Mouse (Mus musculus): Measurements from ENCODE around the gene Dppa4.

Dppa4 gene

GRCm38 (mm10) chr16:48323602-48324345, 40.2 kb downstream of the Dppa4 start:
- DNase-seq (ENCODE audit: low spot score): no peak

- DNase-seq (ENCODE audit: low spot score): no peak
Measured at GRCm38 (mm10) chr16:48326903-48327302, 43.4 kb downstream of the Dppa4 start.

- no peak for DNase-seq (ENCODE audit: low spot score)
Measured at GRCm38 (mm10) chr16:48328420-48328819, 44.9 kb downstream of the Dppa4 start.

GRCm38 (mm10) chr16:48331822-48332221, 48.3 kb downstream of the Dppa4 start:
- no peak for DNase-seq (ENCODE audit: low spot score)

- no peak for DNase-seq (ENCODE audit: low spot score)
Measured at GRCm38 (mm10) chr16:48335326-48335725, 51.8 kb downstream of the Dppa4 start.
